Mouse (Mus musculus) fat pad, adult 2 months (tissue): ENCODE results near the gene Hacl1.

ENCODE experiments used
- DNase-seq: peaks from one replicate; pipeline ENCODE4 v3.0.0-alpha.2; 2011; ENCODE audit warnings: low read depth, low spot score; ENCODE audit errors: extremely low read depth

Hacl1 gene

DNA sequence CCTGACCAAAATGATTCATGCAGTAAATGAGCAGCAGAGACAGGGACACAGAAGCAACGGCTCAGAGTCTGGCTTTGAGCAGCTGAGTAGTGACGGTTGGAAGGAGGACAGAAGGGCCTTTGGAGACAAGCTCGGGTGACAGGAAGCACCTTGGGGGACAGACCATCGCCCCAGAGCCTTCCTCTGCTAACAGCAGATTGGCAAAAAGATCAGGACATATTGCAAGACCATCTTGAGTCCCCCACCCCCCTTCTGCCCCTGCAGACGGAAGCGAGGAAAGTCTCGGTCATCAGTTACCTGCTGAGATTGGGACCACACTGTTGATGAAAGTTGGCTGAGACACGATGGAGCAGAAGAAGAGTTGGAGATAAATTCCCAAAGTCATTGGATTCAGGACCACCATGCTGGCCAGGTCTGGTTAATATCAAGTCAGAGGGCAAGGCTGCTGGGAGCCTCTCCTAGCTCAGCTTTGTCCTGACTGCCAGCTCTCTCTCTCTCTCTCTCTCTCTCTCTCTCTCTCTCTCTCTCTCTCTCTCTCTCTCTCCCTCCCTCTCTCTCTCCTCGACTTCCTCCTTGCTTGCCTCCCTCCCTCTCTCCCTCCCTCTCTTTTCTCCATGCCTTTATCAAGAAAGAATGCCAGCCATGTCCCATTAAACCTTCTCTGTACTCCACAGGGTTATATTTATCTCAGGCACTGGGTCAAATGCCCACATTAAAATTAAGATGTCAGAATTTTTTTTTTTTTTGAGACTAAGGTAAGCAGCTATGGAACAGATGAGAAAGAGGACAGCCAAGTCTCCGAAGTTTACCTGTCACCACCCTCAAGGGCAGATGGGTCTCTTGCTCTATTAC, 64.0 kb downstream of the Hacl1 start:
- no peak for DNase-seq

DNA sequence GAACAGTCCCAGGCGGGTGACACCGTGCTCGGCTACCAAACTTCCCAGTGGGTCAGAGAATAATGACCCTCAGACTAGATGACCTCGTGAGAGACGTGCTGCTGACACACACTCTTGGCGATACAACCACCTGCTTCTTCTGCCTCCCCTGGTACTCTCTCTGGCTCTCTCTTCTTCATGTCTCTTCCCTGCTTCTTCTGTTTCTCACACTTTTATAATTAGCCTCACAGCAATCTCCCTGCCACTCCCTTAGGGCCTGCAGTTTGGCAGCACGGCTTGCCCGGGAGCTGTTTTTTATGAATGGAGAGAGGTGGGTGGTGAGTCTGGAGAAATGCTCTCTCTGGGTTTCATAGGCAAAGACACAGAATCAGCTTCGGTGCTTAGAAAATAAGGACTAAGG, 65.2 kb downstream of the Hacl1 start:
- no peak for DNase-seq

DNA sequence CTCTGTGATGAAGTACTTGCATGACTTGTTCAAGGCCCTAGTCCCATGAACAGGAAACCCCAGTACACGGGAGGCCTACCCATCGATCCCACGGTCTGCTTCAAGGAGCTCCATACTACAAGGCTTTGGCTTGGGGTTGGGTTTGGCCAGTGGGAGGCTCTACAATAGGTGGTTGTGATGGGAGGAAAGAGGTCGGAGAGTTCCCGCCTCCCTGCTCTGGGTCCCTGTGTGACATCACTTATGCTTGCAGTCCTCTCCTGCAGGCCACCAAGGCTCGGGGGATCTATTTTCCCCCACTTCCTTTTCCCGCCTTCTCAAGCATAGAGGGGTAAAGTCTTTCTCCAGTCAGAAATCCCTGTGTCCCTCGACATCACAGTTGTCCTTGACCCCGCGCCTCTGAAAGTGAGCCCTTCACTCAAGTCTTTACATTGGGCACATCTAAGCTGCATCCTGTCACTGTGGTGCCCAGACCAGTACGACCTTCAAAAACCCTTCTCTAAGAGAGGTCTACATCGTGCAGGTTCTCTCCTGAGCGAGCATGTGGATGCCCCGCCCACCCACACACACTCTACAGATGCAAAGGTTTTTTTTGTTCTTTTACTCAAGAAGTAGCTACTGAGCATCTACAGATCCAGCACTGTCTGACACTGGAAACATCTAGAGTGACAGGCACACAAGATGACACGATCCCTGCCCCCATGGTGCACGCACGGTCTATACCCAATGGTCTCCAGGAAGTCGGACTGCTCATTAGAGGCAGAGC, 66.0 kb downstream of the Hacl1 start:
- DNase-seq: no peak

DNA sequence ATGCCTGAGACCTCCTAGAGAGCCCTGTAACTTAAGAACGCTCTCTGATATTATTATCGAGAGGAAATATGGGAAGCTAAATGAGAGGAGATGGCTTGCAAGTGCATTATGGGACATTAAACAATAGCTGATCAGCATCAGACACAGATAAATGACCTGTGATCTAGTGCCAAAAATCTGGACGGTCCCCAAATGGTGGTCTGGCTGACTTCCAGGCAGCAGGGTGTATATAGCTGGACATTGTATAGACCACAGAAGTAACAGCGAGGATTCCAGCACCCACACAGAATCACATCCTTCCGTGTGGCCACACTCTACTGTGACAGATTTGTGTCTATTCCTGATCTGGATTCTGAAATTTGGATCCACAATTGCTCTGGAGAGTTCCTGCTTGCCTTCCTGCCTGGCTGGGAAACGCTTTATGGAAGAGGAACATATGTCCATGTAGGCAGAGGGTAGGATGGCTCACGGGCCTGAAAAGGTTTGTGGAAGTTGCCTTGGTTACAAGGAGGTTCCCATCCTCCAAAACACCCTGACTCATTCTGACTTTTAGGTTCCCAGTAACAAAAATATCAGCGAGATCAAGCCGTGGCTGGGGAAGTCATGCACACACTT, 68.4 kb downstream of the Hacl1 start:
- no peak for DNase-seq

DNA sequence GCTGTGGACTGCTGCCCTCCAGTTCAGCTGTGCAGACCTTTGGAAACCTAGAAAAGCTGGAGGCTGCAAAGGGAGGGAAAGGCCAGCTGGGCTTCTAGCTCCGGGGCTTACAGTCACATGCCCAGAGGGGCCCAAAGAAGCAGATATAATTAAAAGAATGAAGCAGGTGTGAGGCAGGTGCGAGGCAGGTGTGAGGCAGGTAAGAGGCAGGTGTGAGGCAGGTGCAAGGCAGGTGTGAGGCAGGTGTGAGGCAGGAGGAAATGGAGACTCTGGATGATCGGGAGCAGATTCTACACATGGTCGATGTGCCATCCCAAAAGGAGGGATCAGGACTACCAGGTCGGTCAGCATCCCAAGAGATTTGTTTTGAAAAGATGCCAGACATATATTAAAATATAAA, 69.7 kb downstream of the Hacl1 start:
- no peak for DNase-seq

DNA sequence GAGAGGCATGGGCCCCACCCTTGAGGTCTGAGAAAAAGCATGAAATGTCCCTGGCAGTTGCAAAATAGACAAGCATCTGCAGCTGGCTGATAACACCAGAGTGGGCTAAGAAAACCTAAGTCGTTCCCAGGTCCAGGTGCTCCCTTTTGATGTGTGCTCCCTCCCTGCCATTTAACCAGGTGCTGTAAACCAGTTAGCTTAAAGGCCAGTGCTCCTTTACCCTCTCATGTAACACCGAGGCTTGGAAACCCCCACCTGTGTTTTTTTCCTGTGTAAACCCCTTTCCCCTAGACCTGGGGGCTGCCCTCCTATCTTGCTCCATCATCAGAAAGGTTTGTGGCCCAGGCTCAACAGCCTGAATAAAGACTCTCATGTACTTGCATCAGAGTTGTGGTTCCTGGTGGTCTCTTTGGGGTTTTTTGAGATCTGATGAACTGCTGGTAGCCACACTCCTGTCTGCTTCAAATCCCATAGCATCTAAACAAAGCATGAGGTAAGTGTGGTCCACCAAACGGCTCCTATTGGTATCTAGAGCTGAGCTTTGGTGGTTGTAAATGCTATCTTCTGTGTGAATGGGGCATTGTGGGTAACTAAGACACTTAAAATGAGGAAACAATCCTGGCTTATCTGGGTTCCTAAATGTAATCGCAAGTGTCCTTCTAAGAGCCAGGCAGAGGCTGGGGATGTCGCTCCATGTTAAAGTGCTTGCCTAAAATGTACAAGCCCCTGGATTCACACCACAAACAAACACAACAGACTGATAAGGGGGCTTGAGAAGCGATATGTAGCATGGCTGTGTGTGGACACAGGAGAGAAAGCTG, 70.7 kb downstream of the Hacl1 start:
- no peak for DNase-seq

DNA sequence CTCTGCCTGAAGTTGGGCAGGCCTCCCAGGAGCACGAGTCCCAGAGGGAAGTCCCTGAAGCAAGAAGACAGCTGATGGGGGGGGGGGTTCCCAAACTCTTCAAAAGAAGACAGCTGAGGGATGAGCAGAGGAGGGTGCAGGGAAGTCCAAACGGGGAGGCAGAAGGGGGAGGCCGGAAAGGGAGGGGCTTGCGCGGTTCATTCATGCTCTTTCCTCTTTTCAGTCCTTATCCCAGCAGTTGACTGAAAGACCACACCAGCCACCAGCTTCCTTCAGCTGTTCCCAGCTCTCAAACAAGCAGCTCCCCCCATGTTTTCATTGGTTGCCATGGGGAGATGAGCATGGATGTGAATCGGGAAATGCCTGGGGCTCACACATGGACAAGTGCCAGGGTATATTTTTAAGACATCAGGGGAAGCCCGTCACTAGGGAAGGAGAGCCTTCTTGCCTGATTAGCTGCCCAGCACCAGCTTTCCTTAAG, 71.9 kb downstream of the Hacl1 start:
- no peak for DNase-seq

DNA sequence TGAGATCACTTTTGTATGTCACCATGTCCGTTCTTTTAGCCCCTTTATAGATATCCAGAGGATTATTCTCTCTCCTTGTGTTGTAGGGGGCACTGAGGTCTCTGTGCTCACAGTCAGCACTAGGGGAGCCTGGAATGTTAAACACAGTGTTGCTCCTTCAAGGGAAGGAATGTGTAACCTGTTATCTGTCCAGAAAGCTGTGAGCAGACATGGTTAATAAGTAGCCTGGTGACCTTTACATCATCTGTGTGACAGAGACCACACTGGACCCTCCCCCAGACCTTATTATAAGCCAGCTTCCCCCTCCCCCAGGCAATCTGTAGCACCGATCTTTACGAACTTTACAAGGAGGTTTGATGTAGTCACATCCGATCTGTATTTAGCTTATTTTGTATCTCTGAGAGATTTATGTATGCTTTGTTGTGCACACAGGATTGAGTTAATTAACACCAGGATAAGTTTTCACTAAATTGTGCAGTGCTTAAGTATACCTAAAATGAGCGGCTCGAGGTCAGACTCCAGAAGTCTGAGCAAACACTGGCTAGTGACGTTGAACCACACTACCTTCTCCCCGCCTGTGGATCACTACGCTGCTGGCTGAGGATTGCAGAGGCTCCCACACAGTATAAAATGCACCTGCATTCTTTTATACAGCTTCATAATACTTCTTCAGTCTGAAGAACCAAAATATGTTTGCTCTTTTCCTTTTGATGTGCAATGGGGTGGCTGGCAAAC, 75.4 kb downstream of the Hacl1 start:
- no peak for DNase-seq

DNA sequence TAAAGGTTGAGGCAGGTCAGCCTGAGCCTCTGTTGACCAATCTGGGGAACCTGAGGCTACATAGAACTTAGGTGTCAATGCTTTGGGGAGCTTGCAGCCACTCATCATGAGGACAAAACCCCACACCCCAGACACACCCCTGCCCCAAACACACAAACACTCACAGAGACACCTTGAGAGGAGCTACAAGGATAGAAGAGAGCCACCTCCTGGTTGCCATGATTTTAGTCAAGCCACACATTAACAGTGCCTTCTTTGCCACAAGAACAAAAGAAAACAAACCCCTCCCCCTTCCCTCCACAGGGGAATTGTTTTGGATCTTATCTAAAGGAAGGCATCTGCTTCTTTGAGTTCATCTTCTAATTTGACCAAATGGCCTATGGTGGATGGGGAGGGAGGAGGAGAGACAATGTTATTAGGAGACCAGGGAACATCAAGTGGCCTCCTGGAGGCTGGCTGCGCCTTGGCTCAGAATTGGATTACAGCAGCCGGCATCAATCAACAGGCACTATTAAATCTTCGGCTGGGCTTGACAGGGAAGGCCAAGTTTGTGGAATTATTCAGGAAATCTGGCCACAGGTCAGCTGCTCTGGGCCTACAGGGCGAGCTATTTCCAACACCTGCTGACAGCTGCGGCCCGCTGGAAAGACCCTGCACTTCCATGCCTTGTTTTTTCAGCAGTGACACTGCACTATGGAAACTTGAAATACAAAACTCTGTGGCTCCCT, 76.5 kb downstream of the Hacl1 start:
- no peak for DNase-seq

DNA sequence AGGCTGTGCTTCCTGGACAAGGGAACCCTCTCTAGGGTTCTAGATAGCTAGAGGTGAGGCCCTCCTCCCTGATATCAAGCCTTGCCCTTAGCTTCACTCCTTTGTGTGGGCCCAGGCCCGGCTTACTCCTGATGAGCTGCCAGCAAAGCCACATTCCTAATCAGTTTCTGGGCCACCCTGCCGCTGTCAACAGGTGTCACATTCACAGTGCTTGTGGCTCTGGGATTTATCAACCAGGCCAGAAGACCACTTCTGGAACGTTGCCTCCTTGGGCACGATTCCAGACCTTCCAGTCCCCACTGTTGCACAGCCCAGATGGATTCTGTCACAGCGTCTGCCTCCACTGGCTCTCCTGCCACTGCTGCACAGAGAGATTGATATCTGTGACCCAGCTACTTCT, 80.2 kb downstream of the Hacl1 start:
- no peak for DNase-seq

DNA sequence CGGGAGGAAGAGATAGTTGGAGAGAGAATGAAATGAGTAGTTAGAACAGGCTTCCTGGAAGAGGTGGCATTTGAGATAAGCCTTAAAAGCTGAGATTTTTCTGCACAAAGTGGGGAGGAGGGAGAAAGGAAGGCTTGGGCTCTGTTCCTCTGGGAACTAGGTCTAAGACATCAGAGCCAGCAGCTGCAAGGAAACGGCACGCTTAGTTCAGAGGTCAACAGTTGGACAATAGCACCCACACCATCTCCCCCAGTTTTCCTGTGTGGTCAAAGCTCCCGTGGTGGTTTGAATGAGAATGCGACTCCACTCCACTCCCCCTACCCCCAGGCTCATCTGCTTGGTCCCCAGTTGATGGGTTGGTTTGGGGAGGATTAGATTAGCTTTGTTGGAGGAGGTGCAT, 81.9 kb downstream of the Hacl1 start:
- DNase-seq: no peak

DNA sequence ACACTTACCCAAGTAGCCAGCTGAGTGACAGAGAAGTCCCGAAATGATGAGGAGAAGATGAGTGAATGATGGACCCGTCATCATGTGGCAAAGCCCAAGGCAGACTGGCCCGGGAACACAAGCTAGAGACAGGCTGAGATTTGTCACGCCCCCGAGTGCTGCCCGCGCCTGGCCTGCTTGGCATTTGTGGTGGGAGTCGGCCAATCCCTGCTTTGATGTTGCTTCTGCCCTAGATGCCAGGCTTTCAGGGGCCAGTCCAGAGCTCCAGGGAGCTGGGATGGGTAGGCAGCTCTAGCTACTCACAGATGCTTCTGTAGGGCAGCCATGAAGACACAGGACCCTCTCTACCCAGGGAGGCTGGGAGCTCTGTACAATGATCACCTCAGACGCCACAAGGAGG, 83.3 kb downstream of the Hacl1 start:
- DNase-seq: no peak

DNA sequence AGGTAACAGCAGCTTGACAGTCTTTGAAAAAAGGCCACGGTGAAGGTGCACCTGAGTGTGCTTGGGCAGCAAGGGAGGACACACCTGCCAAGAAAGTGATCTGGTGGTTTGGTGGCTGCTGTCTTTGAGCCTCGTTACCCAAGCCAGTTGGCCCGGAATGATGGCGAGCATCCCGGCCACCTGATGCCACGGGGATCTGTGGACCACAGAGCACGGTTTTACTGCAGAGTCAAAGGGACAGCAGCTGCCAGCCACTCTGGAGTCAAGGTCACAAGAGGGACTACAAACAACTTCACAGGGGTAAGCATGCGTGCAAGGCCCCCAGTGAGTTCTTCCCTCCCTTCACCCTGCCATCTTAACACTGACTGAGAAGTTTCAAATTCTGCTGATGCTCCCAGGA, 83.8 kb downstream of the Hacl1 start:
- no peak for DNase-seq

DNA sequence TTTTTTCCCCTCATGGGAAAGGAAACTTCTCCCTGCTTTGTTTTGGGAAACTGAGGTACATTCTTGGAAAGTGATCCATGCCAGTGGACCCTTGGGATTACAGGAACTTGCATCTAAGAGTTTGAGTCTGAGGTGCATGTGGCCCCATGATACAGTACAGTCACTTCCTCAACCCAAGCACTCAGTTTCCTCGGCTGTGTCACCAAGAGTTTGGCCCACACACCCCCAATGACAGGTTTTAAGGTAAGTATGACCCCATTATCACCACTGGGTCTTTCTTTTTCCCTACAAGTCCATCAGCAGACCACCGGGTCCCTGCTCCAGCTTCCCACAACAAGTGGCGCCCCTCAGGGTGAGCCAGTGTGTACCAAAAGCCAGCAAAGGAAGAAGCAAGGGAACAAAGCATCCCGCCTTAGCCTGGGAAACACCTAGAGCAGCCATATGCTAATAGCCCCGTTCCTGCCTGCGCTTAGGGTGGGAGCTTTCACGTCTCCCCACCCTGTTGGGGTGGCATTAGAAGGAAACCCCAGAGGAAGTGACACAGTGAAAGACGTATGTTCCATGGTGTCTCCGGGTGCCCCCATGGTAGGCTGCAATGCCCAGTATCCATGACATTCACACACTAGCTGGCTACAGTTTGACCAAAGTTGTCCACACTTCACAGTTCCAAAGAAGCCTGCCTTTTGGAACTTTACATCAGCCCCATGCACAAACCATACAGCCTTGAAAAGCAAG, 84.4 kb downstream of the Hacl1 start:
- no peak for DNase-seq

DNA sequence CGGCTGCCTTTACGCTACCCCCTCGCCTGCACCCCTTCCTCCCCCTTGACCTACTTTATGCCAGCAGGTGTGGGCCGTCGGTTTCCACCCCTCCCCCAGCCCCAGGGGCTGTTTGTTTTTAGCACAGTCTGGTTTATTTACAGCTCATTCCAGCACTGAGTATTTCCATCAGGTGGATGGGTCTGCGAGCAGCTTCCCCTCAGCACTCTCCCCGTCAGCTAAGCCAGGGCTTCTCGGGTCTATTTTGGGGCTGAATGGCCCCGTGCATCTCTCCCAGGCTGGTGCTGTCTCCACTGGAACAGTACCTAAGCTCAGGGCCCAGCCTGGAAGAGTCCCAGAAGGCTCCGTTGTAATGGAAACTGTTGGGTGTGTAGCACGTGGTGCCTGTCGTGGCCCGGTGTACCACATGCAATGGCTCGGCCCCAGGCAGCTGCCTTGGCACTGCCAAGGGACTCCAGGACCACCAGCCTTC, 85.1 kb downstream of the Hacl1 start:
- DNase-seq: no peak

DNA sequence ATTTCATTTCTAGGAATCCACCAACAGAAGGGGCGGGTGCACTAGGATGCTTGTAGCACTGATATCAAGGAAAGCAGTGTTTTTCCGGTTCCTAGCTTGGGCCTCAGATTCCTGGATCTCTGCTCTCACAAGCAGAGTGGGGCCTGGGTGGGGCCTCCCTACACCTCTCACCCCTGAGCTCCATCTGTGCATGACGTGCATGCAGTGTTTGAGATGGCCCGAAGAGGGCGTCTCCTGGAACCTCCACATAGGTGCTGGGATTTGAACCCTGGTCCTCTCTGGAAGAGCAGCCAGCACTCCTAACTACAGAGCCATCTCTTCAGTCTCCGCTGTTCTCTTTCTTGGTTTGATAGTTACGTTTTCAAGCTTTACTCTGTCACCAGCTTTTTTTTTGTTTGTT, 86.1 kb downstream of the Hacl1 start:
- no peak for DNase-seq
